Mouse (Mus musculus) layer of hippocampus, adult 11-12 months (tissue): Measurements from ENCODE around the gene C5ar1.

Source experiments
- DNase-seq: peaks from one replicate; pipeline ENCODE4 v3.0.0; 2022; ENCODE audit warnings: low spot score

C5ar1 gene

GRCm38 (mm10) chr7:16221582-16222272, 37.6 kb downstream of the C5ar1 start, which contains the start of gene Dhx34:
TSS of gene Dhx34 (minus strand) at chr7:16222037.
- peak; percentile 95 for DNase-seq

GRCm38 (mm10) chr7:16213986-16214385, 45.4 kb downstream of the C5ar1 start:
- DNase-seq: no peak

- DNase-seq: no peak
Observed at GRCm38 (mm10) chr7:16213196-16213595, 46.1 kb downstream of the C5ar1 start.

GRCm38 (mm10) chr7:16210862-16211365, 48.4 kb downstream of the C5ar1 start:
- no peak for DNase-seq

GRCm38 (mm10) chr7:16208781-16209665, 50.3 kb downstream of the C5ar1 start:
- DNase-seq: no peak

GRCm38 (mm10) chr7:16207496-16207895, 51.8 kb downstream of the C5ar1 start:
- DNase-seq: peak; percentile 72

- no peak for DNase-seq
Observed at GRCm38 (mm10) chr7:16207076-16207475, 52.3 kb downstream of the C5ar1 start.

- no peak for DNase-seq
Observed at GRCm38 (mm10) chr7:16204791-16205190, 54.5 kb downstream of the C5ar1 start.

- DNase-seq: no peak
Observed at GRCm38 (mm10) chr7:16203505-16203903, 55.8 kb downstream of the C5ar1 start.

- DNase-seq: no peak
Observed at GRCm38 (mm10) chr7:16202756-16203504, 56.4 kb downstream of the C5ar1 start.

- no peak for DNase-seq
Observed at GRCm38 (mm10) chr7:16201136-16201535, 58.2 kb downstream of the C5ar1 start.

GRCm38 (mm10) chr7:16198540-16198939, 60.8 kb downstream of the C5ar1 start:
- DNase-seq: no peak

GRCm38 (mm10) chr7:16197166-16197565, 62.2 kb downstream of the C5ar1 start:
- DNase-seq: no peak
